Mouse (Mus musculus) testis, adult 2 months (tissue): ENCODE data around the gene Cmtr2.

ENCODE experiments used
- CTCF ChIP-seq: fragments of 200-500 bp; IDR thresholded peaks from 2 replicates; pipeline ENCODE4 v1.5.1; 2012; ENCODE audit warnings: low read depth, mild to moderate bottlenecking, inconsistent platforms, low read length, moderate library complexity; ENCODE audit not compliant: control insufficient read depth, insufficient read depth, insufficient replicate concordance
- POLR2A ChIP-seq: fragments of 200-500 bp; IDR thresholded peaks from 2 replicates; pipeline ENCODE4 v1.6.1; 2012; ENCODE audit warnings: low read depth, mild to moderate bottlenecking, inconsistent platforms, low read length, moderate library complexity; ENCODE audit not compliant: control insufficient read depth

DNA sequence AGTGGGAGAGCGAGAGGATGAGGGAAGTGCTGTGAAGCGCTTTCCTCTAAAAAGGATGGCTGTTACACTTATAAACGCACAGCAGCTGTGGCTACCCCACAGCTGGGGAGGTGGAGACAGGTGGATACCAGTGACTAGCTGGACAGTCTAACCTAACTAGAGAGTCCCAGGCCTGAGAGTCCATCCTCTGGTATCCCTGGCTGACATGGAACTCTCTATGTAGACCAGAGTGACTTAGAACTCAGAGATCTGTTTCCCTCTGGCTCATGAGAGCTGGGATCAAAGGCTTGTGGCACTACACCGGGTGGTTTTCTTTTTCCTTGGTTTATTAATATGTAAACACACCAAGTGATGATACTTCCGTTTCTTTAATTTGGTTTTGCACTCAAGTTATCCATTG, 1.7 kb downstream of the Cmtr2 start:
- TF ChIP-seq POLR2A (no peak), CTCF (no peak)
